Mouse (Mus musculus) erythroblast, adult 5-6 weeks (primary cell): ENCODE results near the gene C1qtnf5. TPM values are rescaled to one million over a fixed set of nuclear protein-coding genes. Genes with fewer than 3 reads are reported as not detected.
"Not testable (repeated sequence)": the region's sequence is repeated elsewhere in the genome, so short reads cannot be mapped to it uniquely, and the experiment has no call there.

Experiments
- ATAC-seq: replicated peaks from 2 replicates; pipeline ENCODE4 v1.8.0; 2016; ENCODE audit warnings: moderate number of reproducible peaks, mild to moderate bottlenecking, moderate TSS enrichment, inconsistent platforms; ENCODE audit not compliant: poor library complexity, low FRiP score, severe bottlenecking
- total RNA-seq, 2 experiments: library from RNA; stranded (forward) in 1 of 2; stranded (reverse) in 1 of 2; fragments of 150-400 nt in 1 of 2; fragments of 200-764, 138-1000 nt in 1 of 2; gene quantifications; 2 replicates each; pipeline versions ENCODE4 v1.2.3 to v1.2.4; 2015 to 2017; ENCODE audit warnings: low replicate concordance in 2 of 2

Gene C1qtnf5
- total RNA-seq, 2 experiments from 2014 or later = not detected

GRCm38 (mm10) chr9:44101490-44101889 is 5.6 kb upstream of the C1qtnf5 start, which contains the start of gene Mfrp:
TSS of gene Mfrp (plus strand) at chr9:44101729.
- no peak for ATAC-seq

GRCm38 (mm10) chr9:44104881-44105280 is 2.2 kb upstream of the C1qtnf5 start:
- ATAC-seq = no peak

GRCm38 (mm10) chr9:44105781-44106180 is 1.3 kb upstream of the C1qtnf5 start:
- ATAC-seq = no peak

- no peak for ATAC-seq
Observed at GRCm38 (mm10) chr9:44106182-44106581, 863 bp upstream of the C1qtnf5 start.

- ATAC-seq = no peak
Observed at GRCm38 (mm10) chr9:44106596-44106995, 449 bp upstream of the C1qtnf5 start.

GRCm38 (mm10) chr9:44107557-44108179 is 623 bp downstream of the C1qtnf5 start:
- no peak for ATAC-seq

- no peak for ATAC-seq
Observed at GRCm38 (mm10) chr9:44108269-44109055, 1.4 kb downstream of the C1qtnf5 start.

GRCm38 (mm10) chr9:44109360-44110095 is 2.5 kb downstream of the C1qtnf5 start:
- ATAC-seq = peak; percentile 45; the same call in 1 of the 2 replicates

GRCm38 (mm10) chr9:44111909-44112308 is 4.9 kb downstream of the C1qtnf5 start:
- ATAC-seq = not testable (repeated sequence)

GRCm38 (mm10) chr9:44113105-44113789 is 6.2 kb downstream of the C1qtnf5 start, which contains the start of the genes Gm49380 and Rnf26:
TSS of gene Gm49380 (minus strand) at chr9:44113500.
TSS of gene Rnf26 (minus strand) at chr9:44113517.
- ATAC-seq = peak; percentile 95

- ATAC-seq = no peak
Observed at GRCm38 (mm10) chr9:44114453-44114852, 7.4 kb downstream of the C1qtnf5 start.

GRCm38 (mm10) chr9:44115599-44115998 is 8.6 kb downstream of the C1qtnf5 start:
- no peak for ATAC-seq

- ATAC-seq = no peak
Observed at GRCm38 (mm10) chr9:44116182-44116581, 9.1 kb downstream of the C1qtnf5 start.

- ATAC-seq = peak; percentile 68
Observed at GRCm38 (mm10) chr9:44119011-44119410, 12.0 kb downstream of the C1qtnf5 start.

GRCm38 (mm10) chr9:44119948-44120465 is 13.0 kb downstream of the C1qtnf5 start:
- no peak for ATAC-seq

GRCm38 (mm10) chr9:44124317-44124716 is 17.3 kb downstream of the C1qtnf5 start:
- ATAC-seq = peak; percentile 63; the same call in 1 of the 2 replicates

GRCm38 (mm10) chr9:44125026-44125425 is 18.0 kb downstream of the C1qtnf5 start:
- ATAC-seq = no peak

GRCm38 (mm10) chr9:44125546-44126428 is 18.7 kb downstream of the C1qtnf5 start:
- peak; percentile 76 for ATAC-seq

- ATAC-seq = no peak
Observed at GRCm38 (mm10) chr9:44126746-44127145, 19.7 kb downstream of the C1qtnf5 start.
